Mouse (Mus musculus) limb, embryonic 12.5 days (tissue): ENCODE results near the gene As3mt. TPM values are rescaled to one million over a fixed set of nuclear protein-coding genes. Genes with fewer than 3 reads are reported as not detected.
A peak's percentile ranks its signal among the peaks of the same experiment; 100 is the strongest.
"Not testable (repeated sequence)": the region's sequence is repeated elsewhere in the genome, so short reads cannot be mapped to it uniquely, and the experiment has no call there.

Source experiments
- ATAC-seq: fragments of 200-750 bp; cut with Nextera tagmentation; 2 replicates; pipeline ENCODE4 v1.8.0; 2017; ENCODE audit warnings: low read depth, moderate TSS enrichment; ENCODE audit not compliant: insufficient number of reproducible peaks, insufficient read depth, low FRiP score, low TSS enrichment
- H3K27ac ChIP-seq: fragments of 300-500 bp; sonication (generic); 2 replicates; pipeline ENCODE4 v1.5.1; 2016; ENCODE audit warnings: mild to moderate bottlenecking, moderate library complexity
- H3K27me3 ChIP-seq: fragments of 300-500 bp; sonication (generic); 2 replicates; pipeline ENCODE4 v1.6.1; 2016; ENCODE audit warnings: mild to moderate bottlenecking, moderate library complexity
- H3K36me3 ChIP-seq: fragments of 300-500 bp; sonication (generic); 2 replicates; pipeline ENCODE4 v1.6.1; 2016; ENCODE audit warnings: mild to moderate bottlenecking, moderate library complexity
- H3K4me1 ChIP-seq: fragments of 300-500 bp; sonication (generic); replicated peaks from 2 replicates; pipeline ENCODE4 v1.6.1; 2016
- H3K4me2 ChIP-seq: fragments of 300-500 bp; sonication (generic); 2 replicates; pipeline ENCODE4 v1.6.1; 2016; ENCODE audit warnings: mild to moderate bottlenecking, moderate library complexity
- H3K4me3 ChIP-seq: fragments of 300-500 bp; sonication (generic); replicated peaks from 2 replicates; pipeline ENCODE4 v1.5.1; 2016; ENCODE audit warnings: mild to moderate bottlenecking
- H3K9ac ChIP-seq: fragments of 300-500 bp; sonication (generic); replicated peaks from 2 replicates; pipeline ENCODE4 v1.6.1; 2016; ENCODE audit warnings: mild to moderate bottlenecking, moderate library complexity
- H3K9me3 ChIP-seq: fragments of 300-500 bp; sonication (generic); 2 replicates; pipeline ENCODE4 v1.6.1; 2016; ENCODE audit warnings: mild to moderate bottlenecking, moderate library complexity
- WGBS: fragments of 180-500 bp; shearing (Covaris S2); methylation state at CpG from one replicate; pipeline ENCODE4 v1.1.7; 2016; 5-methylcytosine and 5-hydroxymethylcytosine counted together
- polyA plus RNA-seq: library from polyadenylated mRNA; unstranded; fragments of >200 nt; fragmentation: Nextera tagmentation; extraction: Ambion mirVana; gene quantifications from 2 replicates; pipeline ENCODE4 v1.2.1, GENCODE M21; 2016

The As3mt gene
- polyA plus RNA-seq, 1 experiment from 2014 or later = 34.6 TPM

DNA sequence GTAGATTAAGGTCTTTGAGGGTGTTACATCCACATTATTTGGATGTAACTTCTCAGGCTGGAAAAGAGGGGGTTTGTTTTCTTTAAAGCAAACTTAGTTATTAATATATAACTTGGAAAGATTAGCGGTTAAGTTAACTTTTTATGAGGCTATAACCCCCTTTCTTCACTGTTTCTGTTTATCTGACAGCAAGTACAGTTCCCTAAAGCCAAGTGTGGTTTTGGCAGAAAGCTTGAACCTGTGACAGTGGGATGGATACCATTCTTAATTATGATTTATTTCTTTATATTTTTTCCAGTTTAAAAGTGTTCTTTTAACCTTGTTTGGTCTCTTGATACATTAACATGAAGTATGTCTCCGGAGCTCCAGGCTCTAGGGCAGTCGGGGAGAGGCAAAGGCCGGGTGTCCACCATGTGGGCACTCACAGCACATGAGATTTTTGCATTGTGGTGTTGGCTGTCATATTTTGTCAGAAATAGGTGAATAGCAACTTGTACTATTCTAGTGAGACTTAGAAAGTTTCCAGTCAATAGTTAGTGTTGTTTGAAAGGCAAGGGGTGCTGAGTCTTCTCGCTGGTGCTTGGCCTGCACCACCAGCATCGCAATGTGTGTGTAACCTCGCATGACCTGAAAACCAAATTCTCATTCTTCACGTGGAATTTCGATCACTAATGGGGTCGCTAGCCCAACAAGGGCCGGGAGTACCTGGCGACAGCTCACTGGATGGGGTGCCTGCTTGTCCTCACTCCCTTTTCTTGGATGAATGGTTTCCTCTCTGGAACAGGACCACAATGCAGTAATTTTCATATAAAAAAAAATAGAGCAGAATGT lies 56.9 kb downstream of the As3mt start:
- ATAC-seq = no peak
- WGBS = 72% methylated on average over 12 of the region's 12 CpGs
- H3K4me1 ChIP-seq = peaks cover 22% of the 10 kb centered on the region
- H3K27me3 ChIP-seq = peaks cover 45% of the 10 kb centered on the region
- H3K27ac ChIP-seq = no peak overlapping the region
- H3K9me3 ChIP-seq = no peaks in the 10 kb centered on the region
- peak overlapping the region; percentile 99 for H3K4me2 ChIP-seq
- no peak overlapping the region for H3K9ac ChIP-seq
- H3K4me3 ChIP-seq = no peak overlapping the region; the same call in 1 of the 2 replicates
- no peaks in the 10 kb centered on the region for H3K36me3 ChIP-seq

DNA sequence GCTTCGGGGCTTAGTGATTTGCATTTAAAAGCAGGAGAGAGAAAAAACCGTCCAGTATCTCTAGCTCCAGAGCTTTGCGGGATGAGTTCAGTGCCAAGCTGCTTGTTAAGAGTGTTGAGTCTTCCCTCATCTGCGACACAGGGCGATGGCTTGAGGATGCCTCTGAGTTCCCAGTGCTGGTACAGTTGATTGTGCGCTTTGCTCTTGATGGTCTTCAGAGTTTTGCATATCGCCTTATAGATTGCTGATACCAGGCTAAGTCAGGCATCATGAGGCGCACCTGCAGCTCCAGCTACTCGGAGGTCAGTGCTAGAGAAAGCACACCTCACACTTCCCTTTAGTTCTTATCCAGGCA lies 57.5 kb downstream of the As3mt start:
- 78% methylated on average over 9 of the region's 9 CpGs for WGBS
- Histone ChIP-seq H3K4me1 (peaks cover 22% of the 10 kb centered on the region), H3K27me3 (peaks cover 46% of the 10 kb centered on the region), H3K4me3 (no peak overlapping the region), H3K4me2 (no peak overlapping the region), H3K9me3 (no peaks in the 10 kb centered on the region), H3K36me3 (no peaks in the 10 kb centered on the region), H3K9ac (no peak overlapping the region), H3K27ac (no peak overlapping the region)
- ATAC-seq = no peak

DNA sequence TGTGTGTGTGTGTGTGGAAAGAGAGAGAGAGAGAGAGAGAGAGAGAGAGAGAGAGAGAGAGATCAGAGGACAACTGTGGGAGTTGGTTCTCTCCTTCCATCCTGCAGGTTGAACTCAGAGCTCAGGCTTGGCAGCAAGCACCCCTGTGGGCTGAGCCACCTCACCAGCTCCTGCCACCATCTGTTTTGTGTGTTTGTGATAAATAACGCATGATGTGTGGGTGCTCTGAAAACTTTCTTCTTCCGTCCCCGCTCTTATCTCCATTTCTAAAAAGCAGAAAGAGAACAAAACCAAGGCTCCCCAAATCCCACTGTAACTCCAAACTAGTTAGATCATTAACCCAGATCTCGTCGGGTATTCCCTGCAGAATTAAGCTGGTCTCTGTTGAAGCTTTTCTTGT lies 58.9 kb downstream of the As3mt start:
- H3K9ac ChIP-seq = no peak overlapping the region
- 78% methylated on average over 5 of the region's 5 CpGs for WGBS
- no peaks in the 10 kb centered on the region for H3K9me3 ChIP-seq
- no peaks in the 10 kb centered on the region for H3K36me3 ChIP-seq
- H3K4me1 ChIP-seq = peaks cover 30% of the 10 kb centered on the region
- no peak overlapping the region for H3K4me3 ChIP-seq
- no peak for ATAC-seq
- H3K4me2 ChIP-seq = no peak overlapping the region
- H3K27ac ChIP-seq = no peak overlapping the region
- H3K27me3 ChIP-seq = peaks cover 43% of the 10 kb centered on the region

DNA sequence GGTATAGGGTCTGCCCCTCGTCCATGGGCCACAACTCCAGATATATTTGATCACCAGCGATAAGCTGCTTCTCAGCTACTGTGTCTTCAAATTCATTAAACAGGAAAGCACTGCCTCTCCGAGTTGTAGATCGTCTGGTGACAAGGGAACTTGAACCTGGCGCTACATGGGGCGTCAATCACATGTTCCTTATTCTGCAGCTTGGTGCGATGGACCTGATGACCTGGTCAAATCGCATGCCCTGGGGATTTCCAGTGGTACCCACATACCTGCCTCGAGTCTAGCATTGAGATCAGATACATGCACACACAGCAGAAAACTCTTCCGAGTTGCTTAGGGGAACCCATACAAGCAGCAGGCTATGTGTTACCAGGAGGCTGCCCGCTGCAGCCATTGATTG lies 62.5 kb downstream of the As3mt start:
- H3K9ac ChIP-seq = no peak overlapping the region
- H3K4me1 ChIP-seq = peaks cover 22% of the 10 kb centered on the region
- H3K9me3 ChIP-seq = no peaks in the 10 kb centered on the region
- no peak for ATAC-seq
- H3K36me3 ChIP-seq = no peaks in the 10 kb centered on the region
- no peak overlapping the region for H3K4me2 ChIP-seq
- H3K4me3 ChIP-seq = no peak overlapping the region
- no peak overlapping the region for H3K27ac ChIP-seq
- H3K27me3 ChIP-seq = peaks cover 16% of the 10 kb centered on the region
- 89% methylated on average over 11 of the region's 11 CpGs for WGBS

DNA sequence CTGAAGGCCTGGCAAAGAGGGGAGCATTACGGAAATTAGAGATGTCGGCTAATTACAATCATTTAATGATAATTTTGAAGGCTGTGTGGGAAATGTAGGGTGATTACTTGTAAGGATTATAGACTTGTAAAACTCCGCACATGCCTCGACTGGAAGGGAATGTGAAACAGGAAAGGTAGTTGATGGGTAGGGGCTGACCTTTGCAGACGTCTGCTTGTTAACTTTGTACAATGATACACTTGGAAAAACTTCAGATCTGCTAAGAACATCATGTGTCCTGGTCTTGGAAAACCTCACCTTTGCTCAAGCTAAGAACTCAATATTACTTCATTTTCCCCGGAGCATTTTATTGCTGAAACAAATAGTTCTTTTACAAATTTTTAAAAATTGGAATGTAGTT lies 64.5 kb downstream of the As3mt start:
- Histone ChIP-seq H3K4me2 (no peak overlapping the region), H3K4me3 (no peak overlapping the region), H3K4me1 (peaks cover 20% of the 10 kb centered on the region), H3K27me3 (peaks cover 3% of the 10 kb centered on the region), H3K27ac (no peak overlapping the region), H3K36me3 (no peaks in the 10 kb centered on the region), H3K9ac (no peak overlapping the region), H3K9me3 (no peaks in the 10 kb centered on the region)
- WGBS = 41% methylated on average over 6 of the region's 6 CpGs
- no peak for ATAC-seq

DNA sequence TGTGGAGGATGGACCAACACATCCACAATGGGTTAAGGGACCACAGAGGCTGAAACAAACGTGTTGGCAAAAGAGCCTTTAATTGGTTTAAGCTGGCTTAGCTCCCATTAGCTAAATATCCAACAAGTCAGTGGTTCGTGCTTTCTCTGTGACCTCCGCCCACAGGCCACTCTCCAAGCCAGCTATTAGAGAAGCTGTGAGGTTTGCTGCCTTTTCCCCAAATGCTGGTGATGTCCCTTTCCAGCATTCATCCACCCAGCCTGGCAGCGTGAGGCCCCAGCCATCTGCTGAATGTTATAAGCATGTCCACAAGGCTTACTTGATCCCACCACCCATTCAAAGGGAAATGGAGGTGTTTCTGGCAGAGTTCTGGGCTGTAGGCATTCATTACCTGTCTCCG lies 69.1 kb downstream of the As3mt start:
- no peak overlapping the region for H3K9ac ChIP-seq
- peaks cover 9% of the 10 kb centered on the region for H3K4me1 ChIP-seq
- no peaks in the 10 kb centered on the region for H3K9me3 ChIP-seq
- no peak for ATAC-seq
- H3K36me3 ChIP-seq = no peaks in the 10 kb centered on the region
- H3K4me2 ChIP-seq = no peak overlapping the region
- no peak overlapping the region for H3K27ac ChIP-seq
- 43% methylated on average over 5 of the region's 5 CpGs for WGBS
- H3K27me3 ChIP-seq = no peaks in the 10 kb centered on the region; the same call in 1 of the 2 replicates
- H3K4me3 ChIP-seq = no peak overlapping the region

DNA sequence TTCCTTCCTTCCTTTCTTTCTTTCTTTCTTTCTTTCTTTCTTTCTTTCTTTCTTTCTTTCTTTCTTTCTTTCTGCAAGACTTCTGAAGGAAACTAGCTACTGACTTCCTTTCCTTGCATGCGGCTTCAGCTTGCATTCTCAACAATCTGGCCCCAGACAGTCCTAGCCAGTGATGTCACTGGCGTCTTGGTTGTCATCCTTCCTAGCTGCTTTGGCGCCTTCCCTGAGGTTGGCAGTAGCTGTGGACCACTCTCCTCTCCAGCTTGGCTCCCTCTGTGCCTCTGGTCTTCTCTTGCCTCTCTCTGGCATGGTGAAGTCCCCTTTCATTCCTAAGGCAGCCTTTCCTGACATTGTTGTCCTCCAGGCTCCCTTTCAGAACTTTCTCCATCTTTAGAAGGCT lies 69.6 kb downstream of the As3mt start:
- 74% methylated on average over 3 of the region's 3 CpGs for WGBS
- no peaks in the 10 kb centered on the region for H3K9me3 ChIP-seq
- no peak overlapping the region for H3K4me3 ChIP-seq
- H3K36me3 ChIP-seq = no peaks in the 10 kb centered on the region
- ATAC-seq = no peak
- peaks cover 4% of the 10 kb centered on the region for H3K4me1 ChIP-seq
- no peaks in the 10 kb centered on the region; the same call in 1 of the 2 replicates for H3K27me3 ChIP-seq
- H3K9ac ChIP-seq = no peak overlapping the region
- no peak overlapping the region for H3K27ac ChIP-seq
- H3K4me2 ChIP-seq = no peak overlapping the region

DNA sequence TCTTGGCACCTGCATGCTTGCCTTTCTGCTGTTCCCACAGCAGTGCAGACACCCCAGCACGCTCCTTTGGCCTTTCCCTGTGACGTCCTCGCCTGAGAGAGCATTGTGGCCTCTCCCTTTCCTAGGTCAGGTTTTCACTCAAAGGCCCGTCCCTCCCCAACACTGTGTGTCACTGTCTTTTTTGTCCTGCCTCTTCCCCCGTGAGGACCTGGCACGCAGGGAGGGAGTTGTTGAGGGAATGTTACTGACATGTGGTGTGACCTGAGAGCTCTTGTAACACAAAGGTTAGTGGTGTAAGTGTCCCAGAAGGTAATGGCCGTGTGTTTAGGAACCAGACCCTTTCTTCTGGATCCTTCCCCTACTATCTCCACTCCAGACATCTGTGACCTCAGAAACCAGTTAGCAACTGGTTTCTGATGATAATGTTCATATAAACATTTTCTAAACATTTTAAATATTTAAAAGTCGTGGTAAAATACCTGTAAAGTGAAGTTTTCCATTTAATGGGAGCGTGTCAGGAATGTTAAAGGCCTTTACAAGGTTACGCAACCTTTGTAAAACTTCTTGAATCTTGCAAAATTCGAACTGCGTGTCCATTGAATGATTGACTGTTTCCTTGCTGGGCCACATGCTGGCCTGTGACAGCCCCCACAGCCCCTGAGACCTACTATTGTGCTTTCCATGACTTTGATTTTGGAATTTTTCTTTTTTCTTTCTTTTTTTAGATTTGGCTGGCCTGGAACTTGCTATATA lies 70.8 kb downstream of the As3mt start:
- Histone ChIP-seq H3K9ac (no peak overlapping the region), H3K4me1 (no peaks in the 10 kb centered on the region), H3K27ac (no peak overlapping the region), H3K9me3 (no peaks in the 10 kb centered on the region), H3K4me3 (no peak overlapping the region), H3K27me3 (no peaks in the 10 kb centered on the region; the same call in 1 of the 2 replicates), H3K4me2 (no peak overlapping the region), H3K36me3 (no peaks in the 10 kb centered on the region)
- no peak for ATAC-seq
- 69% methylated on average over 12 of the region's 12 CpGs for WGBS

DNA sequence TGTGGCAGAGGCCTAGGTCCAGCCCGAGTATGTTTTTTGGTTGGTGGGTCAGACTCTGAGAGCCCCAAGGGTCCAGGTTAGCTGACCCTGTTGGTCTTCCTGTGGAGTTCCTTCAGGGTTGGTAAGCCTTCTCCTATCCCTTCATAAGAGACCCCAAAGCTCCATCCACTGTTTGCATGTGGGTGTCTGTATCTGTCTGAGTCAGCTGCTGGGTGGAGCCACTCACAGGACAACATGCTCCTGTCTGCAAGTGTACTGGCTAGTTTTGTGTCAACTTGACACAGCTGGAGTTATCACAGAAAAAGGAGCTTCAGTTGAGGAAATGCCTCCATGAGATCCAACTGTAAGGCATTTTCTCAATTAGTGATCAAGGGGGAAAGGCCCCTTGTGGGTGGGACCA lies 71.9 kb downstream of the As3mt start:
- H3K4me1 ChIP-seq, H3K27ac ChIP-seq, H3K36me3 ChIP-seq, ATAC-seq, H3K27me3 ChIP-seq, H3K9ac ChIP-seq, H3K4me3 ChIP-seq, H3K4me2 ChIP-seq, H3K9me3 ChIP-seq: not testable (repeated sequence)
- 100% methylated on average over 1 of the region's 1 CpGs for WGBS

DNA sequence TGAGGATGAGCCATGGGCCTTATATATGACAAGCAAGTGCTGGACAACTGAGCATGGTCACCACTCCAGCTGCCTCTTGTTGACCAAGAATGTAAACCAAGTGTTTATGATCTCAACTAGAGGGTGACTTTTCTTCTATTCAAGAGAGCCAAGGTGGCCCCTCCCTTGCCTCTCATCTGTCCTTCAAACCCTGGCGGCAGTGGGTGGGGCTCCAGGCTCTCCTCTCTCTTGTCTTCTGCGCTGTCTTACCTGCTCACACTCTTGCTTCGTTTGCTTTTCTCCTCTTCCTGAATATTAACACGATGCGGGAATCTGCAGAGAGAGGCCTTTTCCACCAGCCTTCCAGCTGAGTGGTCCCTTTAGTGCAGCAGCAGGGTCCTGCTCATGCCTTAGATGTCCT lies 76.8 kb downstream of the As3mt start:
- H3K27me3 ChIP-seq = peaks cover 6% of the 10 kb centered on the region

DNA sequence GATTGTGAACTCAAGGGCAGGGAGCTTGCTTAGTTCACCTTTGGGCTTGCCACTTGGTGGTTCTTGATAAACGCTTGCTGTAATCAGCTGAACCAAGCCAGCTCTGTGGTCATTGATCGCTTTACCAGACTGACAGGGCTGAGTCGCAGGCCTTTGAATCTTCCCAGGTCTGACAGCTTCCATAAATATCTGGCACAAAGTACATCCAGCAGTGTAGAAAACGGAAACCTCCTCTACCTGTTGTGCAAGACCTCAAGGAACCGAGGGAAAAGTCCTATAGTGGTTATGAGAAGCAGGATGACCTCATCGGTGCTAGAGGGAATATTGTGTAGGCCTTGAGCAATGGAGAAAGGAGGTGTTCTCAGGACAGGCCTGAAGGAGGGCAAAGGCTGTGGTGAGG lies 77.2 kb downstream of the As3mt start:
- WGBS = 83% methylated on average over 6 of the region's 6 CpGs
- H3K4me3 ChIP-seq = no peak overlapping the region
- no peak overlapping the region for H3K9ac ChIP-seq
- no peaks in the 10 kb centered on the region for H3K9me3 ChIP-seq
- ATAC-seq = no peak
- peaks cover 10% of the 10 kb centered on the region for H3K27me3 ChIP-seq
- H3K4me2 ChIP-seq = no peak overlapping the region
- H3K36me3 ChIP-seq = no peaks in the 10 kb centered on the region
- no peaks in the 10 kb centered on the region; the same call in 1 of the 2 replicates for H3K4me1 ChIP-seq
- H3K27ac ChIP-seq = no peak overlapping the region

More for the DNA sequence above, 76.8 kb downstream of the As3mt start:
- no peak for ATAC-seq
- H3K4me2 ChIP-seq = no peak overlapping the region
- no peak overlapping the region for H3K4me3 ChIP-seq
- H3K9me3 ChIP-seq = no peaks in the 10 kb centered on the region
- H3K36me3 ChIP-seq = no peaks in the 10 kb centered on the region
- H3K9ac ChIP-seq = no peak overlapping the region
- 72% methylated on average over 5 of the region's 5 CpGs for WGBS
- H3K27ac ChIP-seq = no peak overlapping the region
- H3K4me1 ChIP-seq = no peaks in the 10 kb centered on the region; the same call in 1 of the 2 replicates
